Mouse (Mus musculus): ENCODE data around the gene Defa25. TPM values are rescaled to one million over a fixed set of nuclear protein-coding genes. Genes with fewer than 3 reads are reported as not detected.
"Not testable (repeated sequence)": the region's sequence is repeated elsewhere in the genome, so short reads cannot be mapped to it uniquely, and the experiment has no call there.

Gene Defa25
- polyA plus RNA-seq (2017; shearing (Covaris generic)), result not detected

GRCm38 (mm10) chr8:21084142-21084541, at the start of gene Defa25:
Gene Defa25, plus strand, starts transcription at chr8:21084442.
- ATAC-seq, result not testable (repeated sequence)

DNA sequence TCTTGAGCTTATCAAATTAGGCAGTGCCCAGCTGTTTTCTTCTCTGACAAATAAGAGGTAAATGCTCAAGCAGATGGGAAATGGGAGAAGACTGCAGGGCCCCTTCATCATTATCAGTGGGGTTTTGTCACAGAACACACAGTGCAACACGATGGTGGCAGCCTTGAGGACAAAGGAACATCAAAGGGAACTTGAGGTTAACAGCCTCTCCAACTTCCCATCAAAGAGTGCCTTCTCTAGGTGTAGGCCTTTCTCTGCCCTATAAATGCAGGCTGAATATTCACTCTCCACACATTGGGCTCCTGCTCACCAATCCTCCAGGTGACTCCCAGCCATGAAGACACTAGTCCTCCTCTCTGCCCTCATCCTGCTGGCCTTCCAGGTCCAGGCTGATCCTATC, 29.5 kb upstream of the Defa25 start, which contains the start of gene Defa23:
Defa23 (plus strand) TSS at position 301 of the 400 bp plus-strand sequence.
- not testable (repeated sequence) for ATAC-seq

- ATAC-seq, result not testable (repeated sequence)
These were observed 19.5 kb upstream of the Defa25 start, which contains the start of gene Defa35 for GRCm38 (mm10) chr8:21064738-21065137. Gene Defa35, plus strand, starts transcription at chr8:21065038.

DNA sequence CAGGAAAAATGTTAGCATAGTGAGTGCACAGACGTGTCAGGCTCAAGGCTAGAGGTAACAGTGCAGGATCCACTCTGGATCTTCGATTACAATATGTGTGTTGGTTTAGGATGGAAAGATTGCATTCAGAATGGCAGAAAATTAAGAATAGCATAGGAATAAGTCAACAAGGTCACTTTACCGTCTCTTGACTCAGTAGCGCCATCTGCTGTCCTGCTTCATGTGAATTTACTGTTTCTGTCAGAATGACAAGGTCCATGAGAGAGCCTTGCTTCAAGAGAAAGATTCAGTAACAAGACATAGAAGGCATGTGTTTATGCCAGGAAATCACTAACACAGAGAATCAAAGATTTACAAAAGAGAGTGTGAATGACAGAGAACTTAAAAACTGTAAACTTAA, 8.9 kb downstream of the Defa25 start:
- ATAC-seq, result no peak

DNA sequence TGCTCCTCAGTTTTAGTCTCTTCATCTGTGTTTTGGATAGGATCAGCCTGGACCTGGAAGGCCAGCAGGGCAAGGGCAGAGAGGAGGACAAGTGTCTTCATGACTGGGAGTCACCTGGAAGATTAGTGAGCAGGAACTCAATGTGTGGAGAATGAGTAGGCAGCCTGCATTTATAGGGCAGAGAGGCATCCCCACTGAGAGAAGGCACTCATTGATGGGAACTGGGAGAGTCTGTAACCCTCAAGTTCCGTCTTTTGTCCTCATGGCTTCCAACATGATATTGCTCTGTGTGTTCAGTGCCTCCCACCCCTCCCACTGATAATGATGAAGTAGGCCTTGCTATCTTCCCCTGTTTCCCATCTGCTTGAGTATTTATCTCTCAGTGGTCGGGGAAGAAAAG, 11.7 kb downstream of the Defa25 start, which contains the start of gene Gm14851:
Gm14851 (minus strand) TSS at position 101 of the 400 bp plus-strand sequence.
- not testable (repeated sequence) for ATAC-seq

- ATAC-seq, result not testable (repeated sequence)
These were observed 50.1 kb downstream of the Defa25 start, which contains the start of gene Defa30 for GRCm38 (mm10) chr8:21134342-21134741. Gene Defa30, plus strand, starts transcription at chr8:21134642.

Other genes starting within 250 kb of the Defa25 start
- not detected for gene Defb33, start 191.8 kb upstream of the Defa25 start, polyA plus RNA-seq (2017; shearing (Covaris generic))
- gene Gm15056, start 181.8 kb upstream of the Defa25 start, polyA plus RNA-seq (2017; shearing (Covaris generic)), result not detected
- gene Gm6040, start 162.4 kb upstream of the Defa25 start, polyA plus RNA-seq (2017; shearing (Covaris generic)), result not detected
- gene AY761185, start 139.7 kb upstream of the Defa25 start, polyA plus RNA-seq (2017; shearing (Covaris generic)), result not detected
- gene Defa21, start 58.9 kb upstream of the Defa25 start, polyA plus RNA-seq (2017; shearing (Covaris generic)), result not detected
- not detected for gene Defa23, start 29.4 kb upstream of the Defa25 start, polyA plus RNA-seq (2017; shearing (Covaris generic))
- gene Defa35, start 19.4 kb upstream of the Defa25 start, polyA plus RNA-seq (2017; shearing (Covaris generic)), result not detected
- gene Gm14851, start 11.6 kb downstream of the Defa25 start, polyA plus RNA-seq (2017; shearing (Covaris generic)), result not detected
- not detected for gene Defa30, start 50.2 kb downstream of the Defa25 start, polyA plus RNA-seq (2017; shearing (Covaris generic))
- gene Defa22, start 77.8 kb downstream of the Defa25 start, polyA plus RNA-seq (2017; shearing (Covaris generic)), result not detected
- not detected for gene Defa31, start 107.2 kb downstream of the Defa25 start, polyA plus RNA-seq (2017; shearing (Covaris generic))
- gene Gm15293, start 117.1 kb downstream of the Defa25 start, polyA plus RNA-seq (2017; shearing (Covaris generic)), result not detected
- gene Gm15292, start 165.3 kb downstream of the Defa25 start, polyA plus RNA-seq (2017; shearing (Covaris generic)), result not detected
- not detected for gene Defa27, start 231.1 kb downstream of the Defa25 start, polyA plus RNA-seq (2017; shearing (Covaris generic))
- gene Defa29, start 242.6 kb downstream of the Defa25 start, polyA plus RNA-seq (2017; shearing (Covaris generic)), result not detected